Mouse (Mus musculus) liver, postnatal 0 days (tissue): ENCODE results near the gene Ksr2. TPM values are rescaled to one million over a fixed set of nuclear protein-coding genes. Genes with fewer than 3 reads are reported as not detected.

ENCODE experiments used
- ATAC-seq: fragments of 200-750 bp; cut with Nextera tagmentation; 2 replicates; pipeline ENCODE4 v1.8.0; 2017; ENCODE audit warnings: mild to moderate bottlenecking, moderate library complexity
- DNase-seq: peaks from one replicate; pipeline ENCODE4 v3.0.0-alpha.2; 2016
- H3K27ac ChIP-seq: fragments of 300-500 bp; sonication (generic); 2 replicates; pipeline ENCODE4 v1.5.1; 2014; ENCODE audit warnings: antibody characterized with exemption, moderate library complexity, mild to moderate bottlenecking, low read depth
- H3K27me3 ChIP-seq: fragments of 300-500 bp; sonication (generic); 2 replicates; pipeline ENCODE4 v1.6.1; 2014; ENCODE audit warnings: low read length, control low read depth, mixed read lengths; ENCODE audit not compliant: insufficient read depth
- H3K36me3 ChIP-seq: fragments of 300-500 bp; sonication (generic); replicated peaks from 2 replicates; pipeline ENCODE4 v1.6.1; 2014; ENCODE audit warnings: mild to moderate bottlenecking, control low read depth, low read length, moderate library complexity, mixed read lengths; ENCODE audit not compliant: insufficient read depth
- H3K4me1 ChIP-seq: fragments of 300-500 bp; sonication (generic); 2 replicates; pipeline ENCODE4 v1.6.1; 2014; ENCODE audit warnings: antibody characterized with exemption, mild to moderate bottlenecking, control low read depth; ENCODE audit not compliant: insufficient read depth
- H3K4me2 ChIP-seq: fragments of 300-500 bp; sonication (generic); 2 replicates; pipeline ENCODE4 v1.6.1; 2014; ENCODE audit warnings: low read depth, mild to moderate bottlenecking, low read length, moderate library complexity, mixed read lengths
- H3K4me3 ChIP-seq: fragments of 300-500 bp; sonication (generic); 2 replicates; pipeline ENCODE4 v1.5.1; 2014; ENCODE audit warnings: low read depth, low read length
- H3K9ac ChIP-seq: fragments of 300-500 bp; sonication (generic); replicated peaks from 2 replicates; pipeline ENCODE4 v1.6.1; 2014; ENCODE audit warnings: mild to moderate bottlenecking, moderate library complexity
- H3K9me3 ChIP-seq: fragments of 300-500 bp; sonication (generic); 2 replicates; pipeline ENCODE4 v1.6.1; 2016; ENCODE audit warnings: mild to moderate bottlenecking, control low read depth, low read length, mixed read lengths
- CTCF ChIP-seq: sonication (generic); IDR thresholded peaks from 2 replicates; pipeline ENCODE4 v1.5.1; 2016; ENCODE audit warnings: antibody characterized with exemption, low read depth
- EP300 ChIP-seq: IDR thresholded peaks from 2 replicates; pipeline ENCODE4 v1.6.1; 2016; ENCODE audit warnings: antibody characterized with exemption, low read depth, mild to moderate bottlenecking
- WGBS: fragments of 180-500 bp; shearing (Covaris S2); extraction: QIAGEN DNeasy Blood & Tissue Kit; methylation state at CpG from one replicate; pipeline ENCODE4 v1.1.7; 2014; ENCODE audit not compliant: insufficient replicate concordance; 5-methylcytosine and 5-hydroxymethylcytosine counted together
- polyA plus RNA-seq: library from polyadenylated mRNA; unstranded; fragments of >200 nt; fragmentation: Nextera tagmentation; extraction: Ambion mirVana; gene quantifications from 2 replicates; pipeline ENCODE4 v1.2.1, GENCODE M21; 2015

Gene Ksr2
- polyA plus RNA-seq, 1 experiment from 2014 or later, result 0.09 TPM

GRCm38 (mm10) chr5:117749353-117749752 lies 335.6 kb downstream of the Ksr2 start:
- Histone ChIP-seq H3K27me3 (no peaks in the 10 kb centered on the region), H3K27ac (no peak overlapping the region), H3K36me3 (no peaks in the 10 kb centered on the region), H3K4me2 (no peak overlapping the region), H3K9me3 (no peaks in the 10 kb centered on the region), H3K4me3 (no peak overlapping the region), H3K4me1 (no peaks in the 10 kb centered on the region), H3K9ac (no peak overlapping the region)
- WGBS, result 48% methylated on average over 5 of the region's 5 CpGs
- no peak for TF ChIP-seq EP300
- no peak for TF ChIP-seq CTCF
- DNase-seq (no peak), ATAC-seq (no peak)

GRCm38 (mm10) chr5:117757696-117758482 lies 344.1 kb downstream of the Ksr2 start:
- H3K9ac ChIP-seq, result no peak overlapping the region
- H3K27ac ChIP-seq, result no peak overlapping the region
- DNase-seq (no peak), ATAC-seq (no peak)
- H3K27me3 ChIP-seq, result no peaks in the 10 kb centered on the region
- TF ChIP-seq CTCF, result no peak
- TF ChIP-seq EP300, result no peak
- no peak overlapping the region for H3K4me3 ChIP-seq
- H3K4me1 ChIP-seq, result no peaks in the 10 kb centered on the region
- H3K36me3 ChIP-seq, result no peaks in the 10 kb centered on the region
- H3K9me3 ChIP-seq, result peaks cover 8% of the 10 kb centered on the region
- no peak overlapping the region for H3K4me2 ChIP-seq
- 51% methylated on average over 12 of the region's 12 CpGs for WGBS

- no peaks in the 10 kb centered on the region for H3K36me3 ChIP-seq
- ATAC-seq, result no peak
- WGBS, result 61% methylated on average over 9 of the region's 9 CpGs
Observed at GRCm38 (mm10) chr5:117761181-117761832, 347.5 kb downstream of the Ksr2 start.

GRCm38 (mm10) chr5:117764496-117764895 lies 350.7 kb downstream of the Ksr2 start:
- no peaks in the 10 kb centered on the region for H3K36me3 ChIP-seq
- H3K27ac ChIP-seq, result no peak overlapping the region
- no peak overlapping the region for H3K9ac ChIP-seq
- no peaks in the 10 kb centered on the region for H3K27me3 ChIP-seq
- no peak overlapping the region for H3K4me2 ChIP-seq
- TF ChIP-seq CTCF, result no peak
- TF ChIP-seq EP300, result no peak
- H3K4me3 ChIP-seq, result no peak overlapping the region
- no peak for ATAC-seq
- WGBS, result 73% methylated on average over 9 of the region's 9 CpGs
- DNase-seq, result no peak
- peaks cover 8% of the 10 kb centered on the region; the same call in 1 of the 2 replicates for H3K9me3 ChIP-seq
- no peaks in the 10 kb centered on the region for H3K4me1 ChIP-seq

More at GRCm38 (mm10) chr5:117761181-117761832, 347.5 kb downstream of the Ksr2 start:
- H3K27ac ChIP-seq, result no peak overlapping the region
- H3K4me1 ChIP-seq, result no peaks in the 10 kb centered on the region
- H3K27me3 ChIP-seq, result no peaks in the 10 kb centered on the region
- no peak overlapping the region for H3K4me2 ChIP-seq
- TF ChIP-seq EP300, result no peak
- TF ChIP-seq CTCF, result peak; percentile 60
- DNase-seq, result no peak
- H3K4me3 ChIP-seq, result no peak overlapping the region
- H3K9ac ChIP-seq, result no peak overlapping the region
- peaks cover 8% of the 10 kb centered on the region for H3K9me3 ChIP-seq

GRCm38 (mm10) chr5:117779175-117779574 lies 365.4 kb downstream of the Ksr2 start:
- no peak for ATAC-seq
- Histone ChIP-seq H3K27me3 (no peaks in the 10 kb centered on the region), H3K4me2 (no peak overlapping the region), H3K4me1 (no peaks in the 10 kb centered on the region), H3K36me3 (no peaks in the 10 kb centered on the region), H3K27ac (no peak overlapping the region), H3K9ac (no peak overlapping the region), H3K4me3 (no peak overlapping the region), H3K9me3 (no peaks in the 10 kb centered on the region)
- no peak for DNase-seq
- TF ChIP-seq EP300 (no peak), CTCF (no peak)
- 55% methylated on average over 11 of the region's 11 CpGs for WGBS

- WGBS, result 39% methylated on average over 9 of the region's 10 CpGs
- no peaks in the 10 kb centered on the region for H3K27me3 ChIP-seq
- H3K9ac ChIP-seq, result no peak within 1 kb of the TSS
- TF ChIP-seq CTCF (no peak), EP300 (no peak)
- H3K4me1 ChIP-seq, result no peaks in the 10 kb centered on the region
- no peak for ATAC-seq
- no peak within 1 kb of the TSS for H3K27ac ChIP-seq
- no peak within 1 kb of the TSS for H3K4me3 ChIP-seq
- DNase-seq, result no peak
- H3K4me2 ChIP-seq, result no peak within 1 kb of the TSS
- H3K9me3 ChIP-seq, result no peaks in the 10 kb centered on the region; the same call in 1 of the 2 replicates
- H3K36me3 ChIP-seq, result no peaks in the 10 kb centered on the region
Observed at GRCm38 (mm10) chr5:117780681-117781080, 366.9 kb downstream of the Ksr2 start, which contains the start of gene Nos1. Nos1 (plus strand) TSS chr5:117781032.
